ENCODE assay signal across 17 mouse cellular contexts in the genomic region with DNA sequence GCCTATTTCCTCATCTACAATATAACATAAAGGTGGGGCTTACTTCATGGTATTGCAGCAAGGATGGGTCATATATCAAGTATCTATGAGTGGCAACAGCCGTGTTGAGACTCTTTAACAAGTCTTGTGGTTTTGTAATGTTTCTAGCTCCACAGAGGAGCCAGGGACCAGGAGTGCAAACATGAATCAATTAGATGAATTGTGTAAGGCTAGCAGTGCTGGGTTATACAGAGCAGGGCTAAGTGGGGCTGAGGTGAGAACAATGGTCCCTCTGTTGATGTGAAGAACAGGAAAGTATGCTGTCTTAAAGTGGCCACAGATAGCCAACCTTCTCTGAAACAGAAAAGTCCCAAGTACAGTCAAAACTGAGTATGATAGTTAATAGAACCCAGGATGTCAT.
"Had no signal": no experiment of that assay in that cellular context is flagged by ENCODE, and none has a peak within 500 bp of the region (broad histone marks: within the 10 kb centered on the region; RNA-seq: fewer than 3 reads in every experiment).

No protein-coding gene starts in this region.

- H3K36me3 ChIP-seq: limb, embryonic 15.5 days; liver, embryonic 12.5 days; midbrain, embryonic 13.5 days; midbrain, embryonic 15.5 days; neural tube, embryonic 13.5 days; neural tube, embryonic 15.5 days had no signal

- H3K4me2 ChIP-seq: limb, embryonic 15.5 days; liver, embryonic 12.5 days; midbrain, embryonic 11.5 days; midbrain, embryonic 13.5 days; midbrain, embryonic 15.5 days; neural tube, embryonic 13.5 days; neural tube, embryonic 15.5 days had no signal

- H3K9ac ChIP-seq: limb, embryonic 15.5 days; liver, embryonic 12.5 days; liver, embryonic 14.5 days; midbrain, embryonic 13.5 days; midbrain, embryonic 15.5 days; neural tube, embryonic 13.5 days; neural tube, embryonic 15.5 days had no signal

- H3K27me3 ChIP-seq: limb, embryonic 15.5 days; liver, embryonic 12.5 days; midbrain, embryonic 13.5 days; midbrain, embryonic 15.5 days; neural tube, embryonic 13.5 days; neural tube, embryonic 15.5 days had no signal

- H3K4me1 ChIP-seq: limb, embryonic 15.5 days; liver, embryonic 12.5 days; midbrain, embryonic 13.5 days; midbrain, embryonic 15.5 days; neural tube, embryonic 13.5 days; neural tube, embryonic 15.5 days had no signal

- H3K9me3 ChIP-seq: limb, embryonic 15.5 days; liver, embryonic 12.5 days; midbrain, embryonic 13.5 days; midbrain, embryonic 15.5 days; neural tube, embryonic 13.5 days; neural tube, embryonic 15.5 days had no signal

- H3K27ac ChIP-seq: limb, embryonic 15.5 days; liver, embryonic 12.5 days; liver, embryonic 14.5 days; midbrain, embryonic 13.5 days; midbrain, embryonic 15.5 days; neural tube, embryonic 13.5 days; neural tube, embryonic 15.5 days had no signal

- DNase-seq: lung, adult 2 months; right cerebral cortex, adult 18-20 months; right cerebral cortex, postnatal 25 days; right cerebral cortex, postnatal 4 days; spleen, adult 18-20 months; thymus, adult 18-20 months; thymus, postnatal 14 days; thymus, postnatal 36 days had no signal

- ATAC-seq: liver, embryonic 12.5 days; midbrain, embryonic 13.5 days; midbrain, embryonic 15.5 days had no signal

- H3K4me3 ChIP-seq: limb, embryonic 15.5 days; liver, embryonic 12.5 days; midbrain, embryonic 13.5 days; midbrain, embryonic 15.5 days; myocyte; neural tube, embryonic 13.5 days; neural tube, embryonic 15.5 days had no signal
